Mouse (Mus musculus) adrenal gland, postnatal 25 days (tissue): ENCODE data around the gene Arrb2. TPM values are rescaled to one million over a fixed set of nuclear protein-coding genes. Genes with fewer than 3 reads are reported as not detected.
"Not testable (repeated sequence)": the region's sequence is repeated elsewhere in the genome, so short reads cannot be mapped to it uniquely, and the experiment has no call there.

Source experiments
- DNase-seq: peaks from one replicate; pipeline ENCODE4 v3.0.0; 2021; ENCODE audit warnings: mixed read lengths
- long read RNA-seq: library from polyadenylated mRNA; stranded (forward); transcript quantifications from one replicate; pipeline ENCODE4 v2.0.0, GENCODE M21; 2021
- total RNA-seq: library from RNA; stranded (reverse); gene quantifications from 2 replicates; pipeline ENCODE4 v1.2.3, GENCODE M21; 2021

Gene Arrb2
- 17.1 and 29.9 TPM in 2 replicates for total RNA-seq
- long read RNA-seq, partial matches to known transcripts: 0 of 4 reads
- long read RNA-seq, other reads (novel, unspliced or antisense): 3 of 4 reads

GRCm38 (mm10) chr11:70432048-70432894 is at the start of gene Arrb2:
TSS of gene Arrb2 (plus strand) at chr11:70432635.
- peak; percentile 100 for DNase-seq

- DNase-seq: no peak
These were observed 48.3 kb upstream of the Arrb2 start for GRCm38 (mm10) chr11:70384136-70384535.

- DNase-seq: no peak
These were observed 45.0 kb upstream of the Arrb2 start for GRCm38 (mm10) chr11:70387436-70387835.

DNA sequence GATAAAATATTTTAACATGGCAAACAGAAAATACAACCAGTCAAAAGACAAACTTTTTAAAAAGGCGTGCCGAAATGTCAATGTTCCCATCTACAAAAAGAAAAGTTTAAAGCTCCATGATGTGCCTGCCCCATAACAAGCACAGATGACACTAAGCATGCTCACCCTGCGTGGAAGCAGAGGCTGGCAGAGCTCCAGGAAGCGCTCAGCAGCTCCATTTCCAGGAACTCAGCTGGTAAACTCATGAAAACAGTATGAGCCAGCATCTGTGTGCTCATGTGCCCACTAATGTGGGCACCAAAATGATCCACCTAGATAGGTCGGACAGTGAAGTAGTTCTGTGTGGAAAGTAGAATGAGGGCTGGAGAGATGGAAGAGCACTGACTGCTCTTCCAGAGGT is 43.0 kb upstream of the Arrb2 start:
- DNase-seq: peak; percentile 18

DNA sequence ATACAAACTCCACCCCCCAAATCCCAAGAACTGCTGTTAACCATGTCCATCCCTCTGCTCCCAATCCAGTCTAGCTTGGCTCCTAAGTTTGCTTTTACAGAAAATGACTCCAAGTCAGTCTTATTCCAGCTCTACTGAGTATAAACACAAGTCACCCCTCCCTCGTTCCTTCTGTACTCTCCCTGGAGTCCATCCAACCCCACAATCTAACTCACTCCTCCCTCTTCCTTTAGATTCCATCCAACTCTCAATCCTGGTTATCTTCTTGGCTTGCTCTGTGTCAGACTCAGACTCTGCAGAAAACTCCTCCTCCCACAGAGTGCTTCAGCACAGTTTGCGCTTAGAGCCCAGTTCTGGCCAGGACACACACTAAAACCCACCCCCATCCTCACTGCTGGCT is 28.8 kb upstream of the Arrb2 start:
- DNase-seq: no peak

DNA sequence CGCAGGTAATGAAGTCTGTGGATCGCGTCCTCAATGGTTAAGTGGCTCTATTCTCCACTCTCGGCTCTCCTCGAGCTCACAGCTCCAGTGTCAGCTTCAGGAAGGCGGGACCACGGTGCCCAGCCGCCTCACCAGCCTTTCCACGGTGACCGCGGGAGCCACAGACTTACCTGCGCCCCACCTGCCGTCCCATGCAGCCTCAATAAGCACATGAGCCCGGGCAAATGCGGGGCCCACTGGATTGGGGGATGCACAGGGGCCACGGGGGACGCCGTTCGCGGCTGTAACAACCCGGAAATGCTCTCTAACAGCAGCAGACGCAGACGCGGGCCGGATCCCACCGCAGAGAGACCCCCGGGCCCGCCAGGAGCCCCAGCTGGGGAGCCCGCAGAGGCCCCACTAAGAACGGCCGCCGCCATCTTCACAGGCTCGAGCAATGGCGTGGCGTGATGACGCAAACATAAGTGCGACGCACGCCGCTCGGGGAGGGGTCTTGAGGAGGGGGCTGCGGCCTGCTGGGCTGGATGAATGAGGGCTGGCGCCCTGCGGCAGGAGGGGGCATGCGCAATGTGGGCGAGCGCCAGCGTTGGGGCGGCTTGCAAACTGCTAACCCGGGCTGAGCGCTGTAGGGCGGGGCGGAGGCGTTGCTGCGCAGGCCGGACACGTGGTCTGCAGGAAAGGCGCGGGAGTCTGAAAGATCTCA is 22.7 kb upstream of the Arrb2 start, which contains the start of gene Pelp1:
Gene Pelp1, minus strand, starts transcription at position 438 of the 703 bp plus-strand sequence.
- peak; percentile 85 for DNase-seq

DNA sequence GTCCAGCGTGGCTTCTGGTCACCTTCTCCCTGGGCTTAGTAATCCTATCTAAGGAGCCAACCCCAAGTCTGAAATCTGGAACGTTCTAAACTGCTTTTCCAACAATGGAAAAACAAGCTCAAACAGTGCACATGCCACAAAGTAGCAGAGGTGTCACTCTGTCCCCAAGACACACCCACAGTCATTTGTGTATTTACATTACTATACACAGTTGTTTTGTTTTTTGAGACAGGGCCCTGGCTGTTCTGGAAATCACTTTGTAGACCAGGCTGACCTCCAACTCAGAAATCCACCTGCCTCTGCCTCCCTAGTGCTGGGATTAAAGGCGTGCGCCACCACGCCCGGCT is 22.2 kb upstream of the Arrb2 start:
- no peak for DNase-seq

DNA sequence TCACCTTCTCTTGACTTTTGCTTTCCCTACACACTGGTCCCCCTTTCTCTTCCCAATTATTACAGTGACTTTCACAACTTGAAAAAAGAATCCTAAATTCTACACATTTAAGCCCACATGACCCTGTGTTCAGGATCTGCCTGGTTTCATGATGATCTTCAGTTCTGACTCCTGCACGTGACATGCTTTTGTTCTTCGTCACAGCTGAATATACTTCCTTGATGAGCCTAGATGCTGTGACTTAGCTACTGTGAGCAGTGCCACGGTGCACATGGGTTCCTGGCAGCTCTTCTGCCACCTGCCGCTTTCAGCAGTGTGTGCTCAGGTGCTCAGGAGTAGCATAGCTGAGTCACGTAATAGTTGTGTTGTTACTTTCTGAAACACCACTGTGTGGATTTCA is 19.8 kb upstream of the Arrb2 start:
- no peak for DNase-seq

- peak; percentile 60 for DNase-seq
These were observed 18.5 kb upstream of the Arrb2 start for GRCm38 (mm10) chr11:70413961-70414360.

GRCm38 (mm10) chr11:70418199-70418598 is 14.2 kb upstream of the Arrb2 start:
- DNase-seq: no peak

DNA sequence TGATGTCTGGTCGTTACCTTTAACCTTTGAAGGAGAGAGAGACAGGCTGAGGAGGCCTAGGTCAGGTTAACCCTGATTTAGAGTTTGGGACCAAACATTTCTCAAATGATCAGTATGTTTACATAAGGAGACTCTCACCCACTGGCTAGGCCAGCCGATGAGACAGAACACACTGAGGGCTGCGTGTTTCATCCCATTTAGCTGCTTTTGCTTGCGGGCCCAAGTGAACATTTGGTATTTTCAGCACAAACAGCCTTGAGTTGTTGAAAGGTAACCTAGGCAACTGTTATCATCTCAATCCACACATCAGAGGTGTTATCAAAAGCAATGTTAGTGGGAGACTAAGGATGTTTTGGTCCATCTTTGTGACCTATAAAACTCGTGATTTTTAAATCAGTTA is 12.9 kb upstream of the Arrb2 start:
- DNase-seq: no peak

DNA sequence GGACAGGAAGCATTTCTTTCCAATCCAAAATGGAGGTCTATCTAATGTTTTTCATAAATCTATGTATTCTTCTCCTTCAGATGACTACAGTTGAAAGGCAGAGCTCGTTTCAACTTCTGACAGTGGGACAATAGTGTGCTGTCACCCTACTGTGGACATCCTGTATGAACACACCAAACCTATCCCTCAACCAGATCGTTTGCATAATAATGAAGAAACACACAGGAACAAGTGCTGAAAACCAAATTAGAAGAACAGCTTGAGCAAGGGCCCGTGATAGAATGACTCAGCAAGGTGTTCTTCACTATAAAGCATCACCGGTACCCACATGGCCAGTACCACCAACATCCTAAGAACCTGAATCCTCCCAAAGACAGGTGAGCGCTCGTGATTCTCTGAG is 5.8 kb upstream of the Arrb2 start:
- not testable (repeated sequence) for DNase-seq

- DNase-seq: no peak
These were observed 861 bp upstream of the Arrb2 start for GRCm38 (mm10) chr11:70431574-70431973.

GRCm38 (mm10) chr11:70432895-70433568 is 597 bp downstream of the Arrb2 start:
- no peak for DNase-seq

- no peak for DNase-seq
These were observed 1.1 kb downstream of the Arrb2 start for GRCm38 (mm10) chr11:70433569-70433943.

GRCm38 (mm10) chr11:70433951-70434350 is 1.5 kb downstream of the Arrb2 start:
- DNase-seq: no peak

- DNase-seq: no peak
These were observed 3.0 kb downstream of the Arrb2 start for GRCm38 (mm10) chr11:70435476-70435875.

DNA sequence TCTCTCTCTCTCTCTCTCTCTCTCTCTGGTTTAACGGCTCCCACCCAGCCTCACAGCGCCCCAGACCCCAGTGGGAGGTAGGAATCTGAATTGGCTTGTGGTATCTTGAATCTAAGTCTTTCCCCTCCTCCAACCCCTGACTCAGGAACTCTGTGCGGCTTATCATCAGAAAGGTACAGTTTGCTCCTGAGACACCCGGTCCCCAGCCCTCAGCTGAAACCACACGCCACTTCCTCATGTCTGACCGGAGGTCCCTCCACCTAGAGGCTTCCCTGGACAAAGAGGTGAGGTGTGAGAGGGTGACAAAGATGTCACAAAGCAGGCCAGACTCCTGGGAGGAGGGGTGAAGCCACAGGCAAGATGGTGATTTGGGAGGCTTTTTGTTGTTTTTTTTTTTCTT is 5.0 kb downstream of the Arrb2 start:
- no peak for DNase-seq

- no peak for DNase-seq
These were observed 6.4 kb downstream of the Arrb2 start for GRCm38 (mm10) chr11:70438728-70439374.

DNA sequence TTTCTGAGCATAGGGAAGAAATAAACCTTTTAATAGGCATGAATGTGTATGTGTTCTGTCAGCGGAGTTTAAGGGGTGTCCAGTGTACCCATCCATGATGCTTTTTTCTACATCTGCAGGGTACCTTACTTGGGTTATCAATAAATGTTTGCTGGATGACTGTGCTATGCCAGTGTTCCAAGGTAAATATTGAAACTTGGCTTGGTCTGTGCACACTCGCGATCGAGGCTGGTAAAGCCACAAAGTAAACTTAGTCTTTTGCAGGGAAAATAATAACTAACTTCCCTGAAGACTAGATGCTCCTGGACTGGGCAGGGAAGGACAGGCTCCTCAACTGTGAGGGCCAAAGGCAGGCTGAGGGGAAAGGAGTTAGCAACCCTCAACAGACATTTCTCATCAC is 8.2 kb downstream of the Arrb2 start:
- no peak for DNase-seq

DNA sequence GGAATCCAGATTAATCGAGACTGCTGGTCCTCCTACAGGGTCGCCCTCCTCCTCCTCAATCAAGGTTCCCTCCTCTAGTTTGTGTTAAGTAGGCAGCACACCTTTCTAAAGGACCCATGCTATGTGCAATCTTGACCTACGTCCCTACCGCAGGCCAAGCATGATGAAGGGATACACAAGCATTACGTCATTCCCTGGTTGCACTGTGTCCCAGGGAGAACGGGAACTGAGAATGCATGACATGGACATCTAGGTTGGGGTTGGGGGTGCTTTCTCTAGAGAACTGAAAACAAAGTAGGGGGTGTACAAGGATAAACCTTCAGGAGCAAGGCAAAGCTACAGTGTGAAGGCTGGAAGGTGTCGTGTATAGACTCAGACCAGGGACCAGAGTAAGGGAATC is 9.4 kb downstream of the Arrb2 start:
- DNase-seq: no peak

DNA sequence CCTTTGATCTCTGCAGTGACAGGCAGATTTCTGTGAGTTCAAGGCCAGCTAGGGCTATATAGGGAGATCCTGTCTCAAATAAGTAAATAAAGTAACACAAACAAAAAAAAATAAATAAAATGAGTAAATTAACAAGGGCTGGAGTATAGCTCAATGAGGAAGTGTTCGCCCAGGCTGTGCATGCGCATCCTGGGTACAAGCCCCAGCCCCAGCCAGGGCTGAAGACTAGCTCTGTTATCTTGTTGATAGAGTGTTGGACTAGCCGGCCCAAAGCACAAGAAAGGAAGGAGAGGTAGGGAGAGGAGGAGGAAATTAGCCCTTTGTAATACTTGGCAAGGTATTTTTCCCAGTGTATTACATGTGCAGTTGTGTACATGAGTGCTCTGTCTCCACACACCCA is 11.5 kb downstream of the Arrb2 start:
- no peak for DNase-seq

DNA sequence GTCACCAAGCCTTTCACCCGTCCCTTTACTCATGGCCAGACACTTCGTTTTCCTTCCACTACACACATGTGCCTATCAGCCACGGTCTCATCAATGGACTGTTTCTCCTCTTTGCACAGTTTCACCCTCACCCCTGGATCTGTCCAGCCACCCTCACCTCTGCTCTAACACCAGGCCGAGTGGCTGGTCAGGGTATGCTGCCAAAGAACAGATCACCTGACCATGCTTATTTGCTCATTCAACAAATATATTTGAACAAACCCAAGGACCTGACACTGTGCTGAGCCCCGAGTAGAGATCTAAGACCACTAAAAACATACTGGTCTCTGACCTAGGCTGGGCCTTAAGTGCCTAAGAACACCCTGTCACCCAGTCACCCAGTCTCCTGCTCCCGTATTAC is 12.2 kb downstream of the Arrb2 start:
- no peak for DNase-seq
